Mouse (Mus musculus): ENCODE data around the gene Sh3bp1.
"Not testable (repeated sequence)": the region's sequence is repeated elsewhere in the genome, so short reads cannot be mapped to it uniquely, and the experiment has no call there.

The Sh3bp1 gene

GRCm38 (mm10) chr15:78877810-78878390 lies 21.7 kb upstream of the Sh3bp1 start:
- peak; percentile 62 for DNase-seq (ENCODE audit: low spot score)

GRCm38 (mm10) chr15:78878792-78879516 lies 20.6 kb upstream of the Sh3bp1 start:
- not testable (repeated sequence) for DNase-seq (ENCODE audit: low spot score)

- DNase-seq (ENCODE audit: low spot score), result peak; percentile 65
These were observed 19.1 kb upstream of the Sh3bp1 start for GRCm38 (mm10) chr15:78880432-78880831.

GRCm38 (mm10) chr15:78881828-78882227 lies 17.7 kb upstream of the Sh3bp1 start:
- DNase-seq (ENCODE audit: low spot score), result no peak

- peak; percentile 65 for DNase-seq (ENCODE audit: low spot score)
These were observed 10.1 kb upstream of the Sh3bp1 start for GRCm38 (mm10) chr15:78889401-78889853.

- DNase-seq (ENCODE audit: low spot score), result peak; percentile 68
These were observed 7.1 kb upstream of the Sh3bp1 start for GRCm38 (mm10) chr15:78892440-78892839.

GRCm38 (mm10) chr15:78894726-78895125 lies 4.8 kb upstream of the Sh3bp1 start:
- no peak for DNase-seq (ENCODE audit: low spot score)

GRCm38 (mm10) chr15:78895741-78896140 lies 3.8 kb upstream of the Sh3bp1 start:
- DNase-seq (ENCODE audit: low spot score), result peak; percentile 70

GRCm38 (mm10) chr15:78896149-78896548 lies 3.4 kb upstream of the Sh3bp1 start:
- DNase-seq (ENCODE audit: low spot score), result peak; percentile 51

- no peak for DNase-seq (ENCODE audit: low spot score)
These were observed 2.1 kb upstream of the Sh3bp1 start for GRCm38 (mm10) chr15:78897488-78897887.

GRCm38 (mm10) chr15:78898507-78899001 lies 1.0 kb upstream of the Sh3bp1 start:
- DNase-seq (ENCODE audit: low spot score), result no peak

GRCm38 (mm10) chr15:78899409-78899739 lies 194 bp upstream of the Sh3bp1 start, which contains the start of gene Gm49510:
Gm49510 (plus strand) TSS chr15:78899667.
- no peak for DNase-seq (ENCODE audit: low spot score)

GRCm38 (mm10) chr15:78900585-78901421 lies 1.2 kb downstream of the Sh3bp1 start:
- DNase-seq (ENCODE audit: low spot score), result no peak

GRCm38 (mm10) chr15:78901422-78901789 lies 1.8 kb downstream of the Sh3bp1 start:
- no peak for DNase-seq (ENCODE audit: low spot score)

- DNase-seq (ENCODE audit: low spot score), result peak; percentile 92
These were observed 3.7 kb downstream of the Sh3bp1 start for GRCm38 (mm10) chr15:78903243-78903642.

- no peak for DNase-seq (ENCODE audit: low spot score)
These were observed 8.8 kb downstream of the Sh3bp1 start for GRCm38 (mm10) chr15:78908399-78908798.

GRCm38 (mm10) chr15:78908982-78909381 lies 9.4 kb downstream of the Sh3bp1 start:
- DNase-seq (ENCODE audit: low spot score), result no peak

GRCm38 (mm10) chr15:78912040-78912439 lies 12.5 kb downstream of the Sh3bp1 start:
- DNase-seq (ENCODE audit: low spot score), result peak; percentile 86

GRCm38 (mm10) chr15:78913632-78914090 lies 14.1 kb downstream of the Sh3bp1 start, which contains the start of gene Pdxp:
Pdxp (plus strand) TSS chr15:78913919.
- DNase-seq (ENCODE audit: low spot score), result peak; percentile 100

GRCm38 (mm10) chr15:78914091-78914822 lies 14.7 kb downstream of the Sh3bp1 start:
- DNase-seq (ENCODE audit: low spot score), result peak; percentile 64

GRCm38 (mm10) chr15:78914823-78915659 lies 15.5 kb downstream of the Sh3bp1 start:
- no peak for DNase-seq (ENCODE audit: low spot score)
